Mouse (Mus musculus) kidney, adult 18-20 months (tissue): ENCODE measurements around the gene Zfp991.
"Not testable (repeated sequence)": the region's sequence is repeated elsewhere in the genome, so short reads cannot be mapped to it uniquely, and the experiment has no call there.

Experiments used
- DNase-seq: peaks from one replicate; pipeline ENCODE4 v3.0.0; 2021

The Zfp991 gene

DNA sequence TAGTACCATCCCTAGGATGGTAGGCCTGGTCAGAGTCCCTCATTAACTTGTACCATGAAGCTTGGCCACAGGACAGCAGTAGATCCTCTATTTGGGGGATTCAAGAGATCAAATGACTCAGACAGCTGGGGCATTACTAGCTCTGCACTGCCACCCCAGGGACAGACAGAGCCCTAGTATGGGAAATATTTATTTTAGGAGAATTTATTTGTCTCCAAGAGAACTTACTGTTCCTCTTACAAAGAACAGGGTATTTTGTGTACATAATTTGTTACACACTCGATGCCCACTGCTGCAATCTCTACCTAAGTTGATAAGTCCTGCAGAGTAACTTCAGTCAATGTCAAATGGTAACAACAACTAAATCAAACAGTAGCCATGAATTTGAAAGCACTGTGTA is 55.0 kb downstream of the Zfp991 start:
- not testable (repeated sequence) for DNase-seq

DNA sequence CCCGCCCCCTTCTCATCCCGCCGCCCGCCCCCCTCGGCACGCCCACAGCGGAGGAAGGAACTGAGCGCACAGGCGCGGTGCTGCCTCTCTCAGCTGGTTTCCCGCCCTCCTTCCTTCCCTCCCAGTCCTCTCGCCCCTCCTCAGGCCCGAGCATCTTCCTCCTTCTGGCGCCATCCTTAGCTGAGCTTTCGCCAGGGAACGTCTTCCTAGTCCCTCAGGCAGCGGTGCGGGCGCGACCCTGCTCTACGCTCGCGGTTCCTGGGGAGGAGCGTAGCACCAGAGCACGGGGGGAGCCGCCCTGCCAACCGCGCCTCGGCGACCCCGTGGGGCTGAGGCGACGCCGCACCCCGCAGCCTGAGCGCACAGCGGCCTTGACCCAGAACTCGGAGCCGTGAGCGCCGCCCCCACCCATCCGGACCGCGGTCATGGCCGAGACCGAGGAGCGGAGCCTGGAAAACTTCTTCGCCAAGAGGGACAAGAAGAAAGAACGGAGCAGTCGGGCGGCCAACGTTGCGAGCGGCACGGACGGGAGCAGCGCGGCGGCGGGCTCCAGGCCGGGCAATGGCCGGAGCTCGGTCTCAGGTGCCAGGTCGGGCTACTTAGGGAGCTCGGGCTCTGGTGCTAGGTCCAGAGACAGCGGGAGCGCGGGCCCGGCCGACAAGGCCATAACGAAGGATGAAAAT is 55.6 kb downstream of the Zfp991 start:
- not testable (repeated sequence) for DNase-seq

DNA sequence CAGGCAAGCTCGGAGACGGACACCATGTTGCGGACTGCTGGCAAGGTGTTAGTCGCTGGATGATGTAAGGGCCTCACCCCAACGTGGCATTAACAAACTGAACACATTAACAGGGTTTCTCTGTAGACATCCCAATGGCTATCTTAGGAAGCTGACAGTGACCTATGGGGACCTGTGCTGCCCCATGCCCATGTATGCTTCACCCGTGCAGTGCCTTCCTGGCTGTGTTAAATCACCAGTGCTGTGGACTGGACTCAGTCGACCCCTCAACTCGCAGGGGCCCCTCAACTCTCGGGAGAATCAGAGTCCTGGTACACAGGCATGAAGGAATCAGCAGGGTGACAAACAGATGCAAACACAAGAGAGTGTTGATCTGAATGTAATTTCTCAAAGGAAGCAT is 63.3 kb downstream of the Zfp991 start:
- DNase-seq, result not testable (repeated sequence)

DNA sequence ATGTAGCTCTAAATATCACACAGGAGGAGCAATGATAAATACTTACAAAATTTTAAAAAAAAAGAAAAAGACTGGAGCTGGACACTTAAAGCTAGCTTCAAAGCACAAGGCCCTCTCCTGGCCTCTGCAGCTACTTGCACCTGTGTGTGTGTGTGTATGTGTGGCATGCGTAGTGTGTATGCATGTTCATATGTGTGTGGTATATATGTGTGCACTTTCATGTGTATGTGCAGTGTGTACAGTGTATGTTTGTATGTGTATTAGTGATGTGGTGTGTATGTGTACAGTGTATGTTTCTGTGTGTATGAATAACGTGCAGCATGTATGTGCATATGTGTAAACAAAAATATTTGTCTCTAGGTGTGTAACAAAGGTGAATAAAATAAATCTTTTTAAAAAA is 65.4 kb downstream of the Zfp991 start:
- DNase-seq, result not testable (repeated sequence)

DNA sequence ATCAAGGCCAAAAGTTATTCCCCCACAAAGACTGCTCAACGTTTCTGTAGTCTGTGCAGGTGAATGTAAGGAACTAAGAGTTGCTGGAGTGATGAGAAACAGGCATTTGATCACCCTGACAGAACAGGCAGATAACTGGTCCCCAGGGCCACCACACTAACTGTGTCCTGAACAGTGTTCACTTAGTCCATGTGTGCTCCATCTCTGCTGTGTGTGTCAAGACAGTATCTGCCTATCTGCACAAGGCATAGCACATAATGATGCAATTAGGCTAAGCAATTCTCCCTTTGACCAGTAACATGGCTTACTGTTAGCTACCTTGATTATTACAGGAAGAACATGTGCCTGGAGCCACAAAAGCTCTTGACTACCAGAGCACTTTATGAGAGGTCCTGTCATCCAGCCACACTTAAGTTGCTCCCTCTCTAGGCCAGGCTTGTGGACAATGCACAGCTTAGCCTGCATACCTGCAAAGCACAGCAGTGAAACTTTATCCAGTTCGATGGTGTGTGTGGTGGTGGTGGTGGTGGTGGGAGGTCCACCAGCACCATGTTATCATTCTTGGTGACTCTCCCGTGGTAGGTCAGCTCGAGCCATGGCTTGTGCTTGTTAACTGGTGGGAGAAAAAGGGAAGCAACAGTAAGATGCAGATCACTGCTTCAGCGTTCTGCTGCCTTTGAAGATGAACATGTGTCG is 67.4 kb downstream of the Zfp991 start:
- DNase-seq, result not testable (repeated sequence)

DNA sequence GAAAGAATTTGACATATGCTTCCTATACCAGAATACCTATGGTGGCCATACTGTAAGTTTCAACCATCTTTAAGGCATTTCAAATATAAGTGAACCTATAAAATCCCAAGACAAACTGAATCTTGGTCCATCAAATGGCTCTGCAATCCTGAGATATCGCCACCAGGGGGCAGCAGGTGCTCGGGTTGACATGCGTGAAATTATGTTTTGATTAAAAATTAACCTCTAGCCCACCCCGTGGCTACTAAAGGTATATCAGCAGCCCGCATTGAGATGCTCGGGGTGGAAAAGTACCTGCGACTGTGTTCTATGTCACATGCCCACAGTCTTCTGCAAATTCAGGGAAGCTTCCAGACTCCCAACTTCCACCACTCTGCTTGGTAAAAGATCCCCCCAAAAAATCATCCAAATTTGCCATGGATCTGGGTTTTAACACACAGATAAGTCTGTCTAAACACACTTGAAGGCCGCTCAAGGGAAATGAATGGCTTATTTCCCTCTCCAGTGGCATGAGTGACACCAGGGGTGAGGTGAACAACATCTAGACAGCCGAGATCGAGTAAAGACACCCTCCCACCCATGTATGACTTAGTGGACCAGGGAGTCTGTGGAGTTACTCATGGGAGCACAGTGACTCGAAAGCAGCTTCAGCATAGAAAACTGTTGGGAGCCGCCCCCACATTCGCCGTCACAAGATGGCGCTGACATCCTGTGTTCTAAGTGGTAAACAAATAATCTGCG is 70.3 kb downstream of the Zfp991 start:
- DNase-seq, result not testable (repeated sequence)

DNA sequence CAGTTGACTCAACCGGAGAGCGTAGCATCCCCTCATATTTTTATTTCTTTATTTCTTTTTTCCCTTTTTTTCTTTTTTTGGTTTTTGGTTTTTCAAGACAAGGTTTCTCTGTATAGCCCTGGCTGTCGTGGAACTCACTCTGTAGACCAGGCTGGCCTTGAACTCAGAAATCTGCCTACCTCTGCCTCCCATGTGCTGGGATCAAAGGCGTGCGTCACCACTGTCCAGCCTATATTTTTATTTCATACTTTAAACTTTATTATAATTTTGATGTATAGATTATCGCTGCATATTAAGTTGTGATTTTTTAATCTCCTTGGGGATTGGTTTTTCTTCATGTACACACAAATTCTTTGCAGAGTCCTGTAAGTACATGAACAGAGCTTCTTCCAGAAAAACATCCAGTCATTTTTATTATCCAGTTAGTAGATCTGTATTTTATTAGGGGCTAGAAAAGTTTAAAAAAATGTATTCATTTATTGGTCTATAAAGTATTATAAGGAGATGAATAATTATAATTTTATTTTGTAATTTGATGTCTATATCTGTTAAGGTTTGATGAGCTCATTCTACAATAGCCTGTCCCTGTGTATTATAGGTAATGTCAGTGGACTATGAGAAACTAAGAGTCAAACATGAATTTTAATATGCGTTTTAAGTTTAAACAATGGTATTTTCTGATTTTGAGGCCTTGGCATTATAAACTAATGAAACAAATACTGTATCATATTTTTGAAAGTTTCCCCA is 80.5 kb downstream of the Zfp991 start:
- not testable (repeated sequence) for DNase-seq

DNA sequence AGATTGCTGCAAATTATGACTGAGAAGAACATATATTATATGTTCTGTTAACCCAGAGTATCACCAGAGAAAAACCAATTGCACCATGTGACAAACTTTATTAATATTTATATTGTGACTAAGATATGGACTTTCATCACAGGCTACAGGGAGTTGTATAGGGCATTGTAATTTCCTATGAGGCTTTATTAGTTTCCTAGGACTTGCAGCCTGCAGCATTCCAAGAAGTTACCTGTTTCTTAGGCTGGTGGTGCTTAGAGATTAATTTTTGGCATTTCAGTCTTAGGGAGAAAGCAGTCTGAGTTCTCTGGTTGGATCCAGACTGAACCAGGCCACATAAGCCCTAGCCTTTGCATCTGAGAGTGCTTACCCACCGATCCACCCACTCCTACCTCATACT is 82.4 kb downstream of the Zfp991 start:
- not testable (repeated sequence) for DNase-seq

DNA sequence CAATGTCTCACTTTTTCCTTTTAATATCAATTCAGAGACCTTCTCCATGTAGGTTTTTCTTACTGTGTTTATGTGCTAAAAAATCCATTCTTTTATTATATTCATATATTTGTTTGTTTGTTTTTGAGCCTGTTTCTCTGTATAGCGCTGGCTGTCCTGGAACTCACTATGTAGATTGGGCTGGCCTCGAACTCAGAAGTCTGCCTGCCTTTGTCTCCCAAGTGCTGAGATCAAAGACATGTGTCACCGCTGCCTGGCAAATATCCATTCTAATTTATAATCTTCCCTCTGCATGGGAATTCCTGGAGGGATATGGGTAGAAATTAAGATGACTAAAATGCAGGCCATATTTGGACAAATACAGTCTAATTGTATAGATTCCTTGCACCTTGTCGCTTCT is 85.8 kb downstream of the Zfp991 start:
- not testable (repeated sequence) for DNase-seq

DNA sequence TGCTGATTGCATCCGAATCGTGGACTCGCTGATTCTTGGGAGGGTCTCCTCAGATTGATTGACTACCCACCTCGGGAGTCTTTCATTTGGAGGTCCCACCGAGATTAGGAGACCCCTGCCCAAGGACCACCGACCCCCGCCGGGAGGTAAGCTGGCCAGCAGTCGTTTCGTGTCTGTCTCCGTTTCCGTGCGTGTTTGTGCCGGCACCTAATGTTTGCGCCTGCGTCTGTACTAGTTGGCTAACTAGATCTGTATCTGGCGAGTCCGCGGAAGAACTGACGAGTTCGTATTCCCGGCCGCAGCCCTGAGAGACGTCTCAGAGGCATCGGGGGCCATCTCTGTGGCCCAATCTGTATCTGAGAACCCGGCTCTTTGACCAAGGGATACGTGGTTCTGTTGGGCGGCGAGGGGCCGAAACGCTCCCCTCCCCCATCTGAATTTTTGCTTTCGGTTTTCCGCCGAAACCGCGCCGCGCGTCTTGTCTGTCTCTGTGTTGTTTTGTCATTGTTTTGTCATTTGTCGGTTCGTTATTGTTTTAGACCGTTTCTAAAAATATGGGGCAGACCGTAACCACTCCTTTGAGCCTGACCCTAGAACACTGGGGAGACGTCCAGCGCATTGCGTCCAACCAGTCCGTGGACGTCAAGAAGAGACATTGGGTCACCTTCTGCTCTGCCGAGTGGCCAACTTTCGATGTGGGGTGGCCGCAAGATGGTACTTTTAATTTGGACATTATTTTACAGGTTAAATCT is 87.7 kb downstream of the Zfp991 start:
- peak; percentile 36 for DNase-seq

DNA sequence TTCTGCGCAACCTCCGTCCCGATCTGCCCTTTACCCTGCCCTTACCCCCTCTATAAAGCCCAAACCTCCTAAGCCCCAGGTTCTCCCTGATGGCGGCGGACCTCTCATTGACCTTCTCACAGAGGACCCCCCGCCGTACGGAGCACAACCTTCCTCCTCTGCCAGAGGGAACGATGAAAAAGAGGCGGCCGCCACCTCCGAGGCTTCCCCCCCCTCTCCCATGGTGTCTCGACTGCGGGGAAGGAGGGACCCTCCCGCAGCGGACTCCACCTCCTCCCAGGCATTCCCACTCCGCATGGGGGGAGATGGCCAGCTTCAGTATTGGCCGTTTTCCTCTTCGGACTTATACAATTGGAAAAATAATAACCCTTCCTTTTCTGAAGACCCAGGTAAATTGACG is 88.4 kb downstream of the Zfp991 start:
- peak; percentile 25 for DNase-seq

DNA sequence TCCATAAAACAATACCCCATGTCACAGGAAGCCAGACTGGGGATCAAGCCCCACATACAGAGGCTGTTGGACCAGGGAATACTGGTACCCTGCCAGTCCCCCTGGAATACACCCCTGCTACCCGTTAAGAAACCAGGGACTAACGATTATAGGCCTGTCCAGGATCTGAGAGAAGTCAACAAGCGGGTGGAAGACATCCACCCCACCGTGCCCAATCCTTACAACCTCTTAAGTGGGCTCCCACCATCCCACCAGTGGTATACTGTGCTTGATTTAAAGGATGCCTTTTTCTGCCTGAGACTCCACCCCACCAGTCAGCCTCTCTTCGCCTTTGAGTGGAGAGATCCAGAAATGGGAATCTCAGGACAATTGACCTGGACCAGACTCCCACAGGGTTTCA is 90.2 kb downstream of the Zfp991 start:
- DNase-seq, result not testable (repeated sequence)

DNA sequence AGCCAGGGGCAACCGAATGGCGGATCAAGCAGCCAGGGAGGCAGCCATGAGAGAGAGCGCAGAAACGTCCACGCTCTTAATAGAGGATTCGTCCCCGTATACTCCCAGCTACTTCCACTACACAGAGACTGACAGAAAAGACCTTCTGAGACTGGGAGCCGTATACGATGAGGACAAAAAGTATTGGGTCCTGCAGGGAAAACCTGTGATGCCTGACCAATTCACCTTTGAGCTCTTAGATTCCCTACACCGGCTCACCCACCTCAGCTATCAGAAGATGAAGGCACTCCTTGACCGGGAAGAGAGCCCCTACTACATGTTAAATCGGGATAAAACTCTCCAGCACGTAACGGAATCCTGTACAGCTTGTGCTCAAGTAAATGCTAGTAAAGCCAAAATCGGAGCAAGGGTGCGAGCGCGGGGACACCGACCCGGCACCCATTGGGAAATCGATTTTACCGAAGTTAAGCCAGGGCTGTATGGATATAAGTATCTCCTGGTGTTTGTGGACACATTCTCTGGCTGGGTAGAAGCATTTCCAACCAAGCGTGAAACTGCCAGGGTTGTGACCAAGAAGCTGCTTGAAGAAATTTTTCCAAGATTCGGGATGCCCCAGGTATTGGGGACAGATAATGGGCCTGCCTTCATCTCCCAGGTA is 92.1 kb downstream of the Zfp991 start:
- DNase-seq, result peak; percentile 34

DNA sequence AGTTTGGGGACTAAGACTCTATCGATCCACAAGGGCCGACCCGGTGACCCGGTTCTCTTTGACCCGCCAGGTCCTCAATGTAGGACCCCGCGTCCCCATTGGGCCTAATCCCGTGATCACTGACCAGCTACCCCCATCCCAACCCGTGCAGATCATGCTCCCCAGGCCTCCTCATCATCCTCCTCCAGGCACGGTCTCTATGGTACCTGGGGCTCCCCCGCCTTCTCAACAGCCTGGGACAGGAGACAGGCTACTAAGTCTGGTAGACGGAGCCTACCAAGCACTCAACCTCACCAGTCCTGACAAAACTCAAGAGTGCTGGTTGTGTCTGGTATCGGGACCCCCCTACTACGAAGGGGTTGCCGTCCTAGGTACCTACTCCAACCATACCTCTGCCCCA is 93.8 kb downstream of the Zfp991 start:
- not testable (repeated sequence) for DNase-seq

DNA sequence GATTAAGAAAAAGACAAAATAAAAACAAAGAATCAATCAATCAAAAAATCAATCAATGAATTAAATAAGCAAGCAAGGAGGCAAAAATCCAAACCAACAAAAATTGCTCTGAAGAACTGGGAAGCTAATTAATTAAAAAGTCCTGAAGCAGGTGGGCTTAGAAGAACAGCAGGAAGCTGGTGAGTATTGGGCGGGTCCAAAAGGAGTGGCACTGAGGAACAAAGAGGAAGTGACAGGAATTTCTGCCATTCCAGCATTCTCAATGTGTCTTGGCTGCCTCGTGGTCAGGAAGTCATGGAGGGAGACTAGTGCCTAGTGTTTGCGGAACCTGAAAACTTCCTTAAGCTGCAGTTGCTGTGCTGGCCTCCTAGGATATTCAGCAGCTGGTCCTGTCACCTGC is 98.2 kb downstream of the Zfp991 start:
- DNase-seq, result not testable (repeated sequence)
